Mouse (Mus musculus) embryo, embryonic 11.5 days (tissue): ENCODE data around the gene Aacs.

Source experiments
- DNase-seq: peaks from one replicate; pipeline ENCODE4 v3.0.0-alpha.2; 2012; ENCODE audit warnings: low read depth, low spot score

The Aacs gene

DNA sequence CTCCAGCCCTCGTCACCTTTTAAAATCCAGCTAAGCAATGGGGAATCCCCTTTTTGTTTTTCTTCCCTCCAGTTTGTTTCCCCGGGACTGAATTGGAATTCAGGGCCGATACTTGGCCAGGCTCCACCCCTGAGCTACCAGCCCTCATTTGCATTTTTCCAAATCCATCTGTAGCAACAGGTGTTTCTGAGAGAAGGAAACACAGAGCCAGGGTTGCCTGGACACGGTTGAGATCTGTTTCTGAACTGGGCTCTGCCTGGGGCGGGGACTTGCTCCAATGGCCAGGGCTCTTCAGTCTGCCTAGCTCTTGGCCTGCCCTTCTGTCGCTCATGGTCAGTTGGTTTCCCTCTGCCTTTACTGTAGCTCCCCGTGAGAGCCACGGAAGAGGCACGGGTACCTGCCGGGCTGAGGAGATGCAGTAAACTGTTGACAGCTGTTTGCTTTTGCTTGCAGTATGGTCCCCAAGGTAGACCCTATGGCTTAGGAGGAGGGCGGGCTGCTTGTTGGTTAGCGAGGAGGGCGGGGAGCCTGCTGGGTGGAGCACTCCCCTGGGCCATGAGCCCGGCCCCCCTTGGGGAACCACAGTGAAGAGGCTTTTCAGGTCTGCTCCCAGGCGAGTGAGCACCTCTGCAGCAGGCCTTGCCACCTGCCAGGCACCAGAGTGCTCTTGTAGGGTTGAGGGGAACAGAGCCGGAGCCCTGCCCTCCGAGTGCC is 16.9 kb downstream of the Aacs start:
- no peak for DNase-seq

DNA sequence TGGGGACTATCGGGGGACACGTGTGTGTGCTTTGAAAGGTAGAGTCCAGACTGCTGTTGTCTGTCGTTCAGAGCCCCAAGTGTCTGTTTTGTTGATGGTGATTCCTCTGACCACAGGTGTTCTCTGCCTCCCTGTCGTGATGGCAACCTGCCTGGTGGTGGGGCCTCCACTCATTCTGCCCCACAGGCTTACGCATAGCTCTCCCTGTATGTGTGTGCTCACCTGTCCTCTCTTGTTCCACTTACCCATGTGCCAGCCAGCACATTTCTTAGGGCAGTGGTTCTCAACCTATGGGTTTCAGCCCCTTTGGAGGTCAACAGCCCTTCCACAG is 17.4 kb downstream of the Aacs start:
- no peak for DNase-seq

DNA sequence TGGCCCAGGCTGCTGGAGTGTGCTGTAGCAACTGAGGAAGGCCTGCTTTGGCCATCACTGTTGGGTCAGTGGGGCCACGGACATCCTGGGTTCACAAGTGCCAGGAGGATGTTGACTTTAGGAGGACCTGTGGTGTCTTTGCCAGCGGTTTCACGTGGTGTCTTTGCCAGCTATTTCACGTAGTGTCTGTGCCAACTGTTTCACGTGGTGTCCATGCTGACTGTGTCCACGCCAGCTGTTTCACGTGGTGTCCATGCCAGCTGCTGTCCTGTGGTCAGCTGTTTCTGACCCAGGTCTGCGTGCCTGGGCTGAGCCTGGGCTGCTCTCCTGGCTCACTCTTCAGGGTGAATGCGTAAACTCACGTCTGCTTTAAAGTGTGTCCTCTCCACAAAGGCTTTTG is 20.0 kb downstream of the Aacs start:
- DNase-seq, result no peak

DNA sequence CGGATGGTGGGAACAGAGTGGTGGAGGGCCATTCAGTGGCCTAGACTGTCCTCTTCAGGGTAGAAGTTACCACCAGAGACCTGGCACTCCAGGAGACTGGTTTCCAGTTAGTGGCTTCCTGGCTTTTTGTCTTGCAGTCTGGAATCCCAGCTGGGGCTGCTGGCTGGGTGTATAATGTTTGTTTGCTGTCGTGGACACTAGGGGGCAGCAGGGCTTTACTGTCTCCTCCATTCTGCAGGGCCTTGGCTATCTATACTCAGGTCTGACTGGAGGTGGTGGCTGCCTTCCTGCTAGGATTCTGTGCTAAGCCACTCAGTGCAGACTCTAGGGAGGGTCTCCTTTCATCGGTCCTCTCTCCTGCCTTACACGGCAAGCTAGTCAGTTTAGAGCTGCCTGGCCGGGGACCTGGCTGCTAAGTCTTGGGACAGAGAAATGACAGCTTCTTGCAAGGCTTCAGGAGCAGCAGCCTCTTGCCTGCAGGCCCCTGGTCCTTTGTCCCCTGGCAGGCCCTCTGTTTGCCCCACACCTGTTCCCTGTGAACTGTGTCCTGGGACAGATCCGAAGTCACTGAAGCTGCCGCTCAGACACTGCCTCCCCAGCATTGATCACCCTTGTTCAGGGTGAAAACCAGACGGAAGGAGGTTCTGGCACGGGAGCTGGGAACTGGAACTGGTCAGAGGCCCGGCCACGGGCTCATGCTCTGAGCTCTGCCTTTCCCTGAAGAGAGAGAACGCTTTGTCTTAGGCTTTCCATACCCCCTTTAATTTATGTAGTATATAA is 22.4 kb downstream of the Aacs start:
- peak; percentile 35 for DNase-seq

DNA sequence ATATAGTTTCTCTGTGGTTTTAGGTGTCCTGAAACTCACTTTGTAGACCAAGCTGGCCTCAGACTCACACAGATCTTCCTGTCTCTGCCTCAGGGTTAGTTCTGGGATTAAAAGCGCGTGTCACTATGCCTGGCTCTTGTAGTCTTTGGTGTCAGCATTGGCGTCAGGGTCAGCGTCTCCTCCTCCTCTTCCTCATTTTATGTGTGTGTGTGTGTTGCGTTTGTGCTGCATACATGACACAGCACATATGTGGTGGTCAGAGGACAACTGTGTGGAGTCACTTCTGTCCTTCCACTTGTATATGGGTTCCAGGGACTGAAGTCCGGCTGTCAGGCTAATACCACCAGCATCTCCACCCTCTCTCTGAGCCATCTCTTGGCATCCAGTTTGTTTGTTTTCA is 25.9 kb downstream of the Aacs start:
- no peak for DNase-seq

DNA sequence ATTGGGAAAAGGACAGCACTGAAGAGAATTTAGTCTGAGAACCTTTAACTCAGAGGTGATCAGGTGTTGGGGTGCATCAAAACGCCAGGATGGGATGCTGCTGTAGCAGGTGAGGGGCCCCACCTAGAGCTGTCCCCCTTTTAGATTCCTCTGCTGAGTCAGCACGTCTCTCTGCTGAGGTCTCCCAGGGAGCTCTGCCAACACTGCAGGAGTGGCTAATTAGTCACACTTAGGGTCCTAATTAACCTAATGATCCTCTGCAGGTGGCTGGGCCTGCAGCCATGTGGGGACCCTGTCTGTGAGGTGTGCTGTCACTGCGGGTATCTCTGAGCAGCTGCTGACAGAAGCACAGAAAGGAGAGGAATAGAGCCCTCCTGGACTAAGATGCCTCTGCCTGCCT is 26.6 kb downstream of the Aacs start:
- DNase-seq, result no peak

DNA sequence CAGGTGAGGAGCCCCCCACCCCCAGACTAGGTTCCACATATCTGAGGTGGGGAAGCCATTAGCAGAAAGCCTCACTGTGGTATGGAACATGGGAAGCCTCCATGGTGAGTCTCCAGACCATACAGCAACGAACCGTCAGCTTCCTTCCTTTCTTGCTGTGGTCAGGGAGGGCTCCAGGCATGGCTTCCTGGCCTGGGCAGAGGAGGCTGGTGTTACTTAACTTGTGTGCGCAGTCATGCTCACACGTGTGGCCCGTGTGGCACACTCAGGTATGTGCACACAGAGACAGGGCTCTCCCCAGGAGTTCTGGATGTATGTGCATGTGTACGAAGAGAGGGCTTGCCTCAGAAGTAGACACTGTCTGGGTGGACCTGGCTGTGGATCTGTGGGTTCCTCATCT is 28.0 kb downstream of the Aacs start:
- DNase-seq, result no peak

DNA sequence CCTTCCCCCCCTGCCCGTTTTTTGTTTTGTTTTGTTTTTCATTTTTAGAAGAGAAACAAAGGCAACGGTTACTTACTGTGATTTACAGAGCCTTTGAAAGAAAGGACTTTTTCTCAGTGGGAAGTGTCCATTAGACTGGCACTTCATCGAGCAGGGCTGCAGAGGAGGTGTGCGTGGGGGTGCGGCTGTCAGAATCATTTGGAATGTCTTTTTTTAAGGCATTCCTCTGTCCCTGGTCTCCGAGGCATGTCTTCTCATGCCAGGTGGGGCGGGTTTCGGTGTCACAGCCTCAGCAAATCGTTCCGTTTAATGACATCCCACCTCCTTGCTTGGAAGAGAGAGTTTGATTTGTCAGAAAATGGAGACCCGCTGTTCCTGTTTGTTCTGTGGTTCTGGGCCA is 29.1 kb downstream of the Aacs start:
- no peak for DNase-seq

DNA sequence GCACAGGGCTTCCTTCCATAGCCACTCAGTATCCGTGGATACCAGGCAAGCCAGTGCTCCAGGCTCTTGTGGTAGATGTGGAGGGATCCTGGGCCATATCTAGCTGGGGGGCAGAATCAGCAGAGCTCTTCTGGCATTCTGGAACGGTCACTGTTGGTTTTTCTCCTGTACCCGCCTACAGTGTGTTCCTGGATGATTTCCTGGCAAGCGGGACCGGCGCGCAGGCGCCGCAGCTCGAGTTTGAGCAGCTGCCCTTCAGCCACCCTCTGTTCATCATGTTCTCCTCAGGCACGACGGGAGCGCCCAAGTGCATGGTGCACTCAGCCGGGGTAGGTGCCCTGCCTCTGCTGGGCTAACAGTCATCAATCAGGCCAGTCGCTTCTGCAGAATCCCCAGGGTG is 30.4 kb downstream of the Aacs start:
- no peak for DNase-seq

DNA sequence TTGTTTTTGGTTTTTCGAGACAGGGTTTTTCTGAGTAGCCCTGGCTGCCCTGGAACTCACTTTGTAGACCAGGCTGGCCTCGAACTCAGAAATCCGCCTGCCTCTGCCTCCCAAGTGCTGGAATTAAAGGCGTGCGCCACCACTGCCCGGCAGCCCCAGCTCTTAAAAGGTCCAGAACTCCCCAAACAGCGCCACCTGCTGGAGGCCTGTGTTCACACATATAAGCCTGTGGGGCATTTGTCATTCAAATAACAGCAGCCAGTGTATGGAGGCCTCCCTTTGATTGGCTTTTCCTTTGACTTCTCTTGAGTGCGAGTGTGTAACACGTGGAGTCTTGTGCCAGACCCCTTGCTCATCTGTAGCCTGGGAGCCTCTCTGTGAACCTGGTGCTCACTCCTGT is 32.0 kb downstream of the Aacs start:
- DNase-seq, result no peak

DNA sequence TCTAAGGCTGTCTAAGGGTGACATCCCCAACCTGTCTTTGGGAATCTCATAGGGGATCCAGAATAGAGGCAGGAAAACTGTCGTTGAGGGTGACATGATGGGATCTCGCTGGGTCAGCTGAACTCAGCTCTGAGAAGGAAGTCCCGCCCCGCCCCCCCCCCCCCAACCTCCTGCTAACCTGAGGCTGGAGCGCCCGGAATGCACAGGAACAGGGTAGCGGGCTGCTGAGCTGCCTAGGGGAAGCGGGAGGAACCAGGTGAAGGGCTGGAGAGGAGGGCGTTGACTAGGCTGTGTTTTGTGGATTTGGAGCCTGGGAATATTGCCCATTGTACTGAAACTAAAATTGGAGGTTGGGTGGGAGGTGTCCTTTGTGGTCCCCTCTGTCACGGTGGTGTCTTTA is 32.4 kb downstream of the Aacs start:
- no peak for DNase-seq

DNA sequence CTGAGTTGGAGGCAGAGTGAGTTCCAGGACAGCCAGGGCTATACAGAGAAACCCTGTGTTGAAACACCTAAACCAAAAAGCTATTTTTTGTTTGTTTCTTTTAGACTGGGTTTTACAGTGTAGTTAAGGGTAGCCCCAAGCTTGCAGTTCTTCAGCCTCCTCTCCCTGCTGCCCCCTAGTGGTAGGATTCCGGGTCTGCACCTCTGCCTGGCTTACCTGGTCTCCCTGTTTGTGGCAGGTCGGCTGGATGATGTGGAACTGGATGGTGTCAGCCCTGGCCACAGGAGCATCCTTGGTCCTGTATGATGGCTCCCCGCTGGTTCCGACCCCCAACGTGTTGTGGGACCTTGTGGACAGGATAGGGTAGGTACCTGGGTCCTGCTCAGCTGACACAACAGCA is 33.9 kb downstream of the Aacs start:
- no peak for DNase-seq

DNA sequence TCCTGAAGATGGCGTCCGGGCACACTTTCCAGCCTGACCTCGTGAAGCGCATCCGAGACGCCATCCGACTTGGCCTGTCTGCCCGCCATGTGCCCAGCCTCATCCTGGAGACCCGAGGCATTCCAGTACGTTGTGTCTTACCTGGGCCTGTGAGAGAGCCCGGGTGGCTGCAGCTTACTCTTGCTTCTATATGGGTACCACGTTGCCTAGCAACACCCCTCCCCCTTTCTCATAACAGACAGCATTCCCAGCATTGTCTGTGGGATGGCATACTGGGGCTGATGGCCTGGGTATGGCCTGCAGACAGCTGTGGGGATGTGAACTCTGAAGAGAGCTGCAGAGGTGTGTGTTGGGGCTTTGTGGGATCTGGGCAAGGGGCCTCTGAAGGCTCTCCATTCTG is 39.4 kb downstream of the Aacs start:
- DNase-seq, result no peak

DNA sequence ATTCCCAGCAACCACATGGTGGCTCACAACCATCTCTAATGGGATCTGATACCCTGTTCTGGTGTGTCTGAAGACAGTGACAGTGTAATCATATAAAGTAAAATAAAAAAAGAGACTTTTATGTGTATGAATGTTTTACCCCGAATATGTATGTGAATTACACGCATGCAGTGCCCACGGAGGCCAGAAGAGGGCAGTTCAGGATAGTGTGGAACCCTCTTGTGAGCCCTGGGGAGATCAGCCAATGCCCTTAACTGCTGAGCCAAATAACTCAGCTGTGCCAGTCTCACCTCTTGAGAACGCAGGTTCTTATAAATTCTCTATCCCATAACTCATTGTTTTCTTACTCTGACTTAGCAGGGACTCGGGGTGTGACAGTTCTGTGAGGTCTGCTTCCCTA is 43.0 kb downstream of the Aacs start:
- no peak for DNase-seq

DNA sequence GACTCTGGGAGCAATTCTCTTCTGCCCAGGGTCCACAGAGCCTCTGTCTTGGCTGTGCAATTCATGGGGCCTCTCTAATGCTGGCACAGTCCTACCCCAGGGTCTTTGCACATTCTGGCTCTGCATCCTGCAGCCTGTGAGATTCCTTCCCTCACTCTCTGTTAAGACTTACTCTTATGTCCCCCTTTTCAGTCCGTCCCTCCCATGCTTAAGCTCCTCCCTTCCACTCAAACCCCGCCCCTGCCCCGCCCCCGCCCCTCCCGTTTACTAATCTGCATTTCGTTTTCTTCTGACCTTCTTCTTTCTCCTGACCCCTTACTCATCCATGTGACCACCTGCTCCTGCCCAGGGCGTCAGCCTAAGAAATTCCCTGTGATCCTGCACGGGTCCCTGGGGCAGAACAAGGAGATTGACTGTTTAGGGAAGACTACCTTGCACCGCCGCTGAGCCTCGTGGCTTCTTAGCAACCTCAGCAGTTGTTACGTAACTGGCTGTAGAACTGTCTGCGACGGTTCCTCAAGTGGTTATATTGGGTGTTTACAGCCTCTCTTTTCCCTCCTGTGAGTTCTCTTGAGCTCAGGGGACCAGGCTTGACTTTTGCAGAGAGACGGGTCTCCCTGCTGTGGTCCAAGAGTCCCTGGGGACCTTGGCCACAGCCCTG is 45.4 kb downstream of the Aacs start:
- no peak for DNase-seq

DNA sequence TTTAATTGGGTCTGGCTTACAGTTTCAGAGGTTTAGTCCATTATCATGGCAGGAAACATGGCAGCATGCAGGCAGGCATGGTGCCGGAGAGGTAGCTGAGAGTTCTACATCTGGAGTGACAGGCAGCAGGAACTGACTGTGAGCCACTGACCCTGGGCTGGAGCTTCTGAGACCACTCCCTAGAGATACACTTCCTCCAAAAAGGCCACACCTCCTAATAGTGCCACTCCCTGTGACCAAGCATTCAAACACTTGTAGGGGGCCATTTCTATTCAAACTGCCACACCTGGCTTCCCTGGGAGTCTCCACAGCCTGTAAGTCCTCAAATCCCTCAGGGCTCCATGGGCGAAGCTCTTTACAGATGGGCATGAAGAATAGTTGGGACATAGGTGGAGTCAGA is 47.7 kb downstream of the Aacs start:
- DNase-seq, result no peak

DNA sequence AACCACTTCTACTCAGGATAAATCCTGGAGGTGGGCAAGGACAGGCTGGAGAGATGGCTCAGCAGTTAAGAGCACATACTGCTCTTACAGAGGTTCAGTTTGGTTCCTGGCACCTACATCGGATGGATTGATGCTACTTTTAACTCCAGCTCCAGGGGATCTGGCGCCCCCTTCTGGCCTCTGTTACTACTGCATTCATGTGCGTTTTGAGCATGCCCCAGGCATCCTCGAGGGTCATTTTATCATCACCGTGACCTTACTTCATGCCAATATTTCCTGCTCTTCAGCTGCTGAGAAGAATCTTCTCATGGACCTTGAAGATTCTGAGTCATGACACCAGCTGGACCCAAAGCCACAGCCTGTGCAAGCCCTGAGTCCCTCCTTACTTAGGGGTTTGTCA is 49.9 kb downstream of the Aacs start:
- DNase-seq, result no peak

DNA sequence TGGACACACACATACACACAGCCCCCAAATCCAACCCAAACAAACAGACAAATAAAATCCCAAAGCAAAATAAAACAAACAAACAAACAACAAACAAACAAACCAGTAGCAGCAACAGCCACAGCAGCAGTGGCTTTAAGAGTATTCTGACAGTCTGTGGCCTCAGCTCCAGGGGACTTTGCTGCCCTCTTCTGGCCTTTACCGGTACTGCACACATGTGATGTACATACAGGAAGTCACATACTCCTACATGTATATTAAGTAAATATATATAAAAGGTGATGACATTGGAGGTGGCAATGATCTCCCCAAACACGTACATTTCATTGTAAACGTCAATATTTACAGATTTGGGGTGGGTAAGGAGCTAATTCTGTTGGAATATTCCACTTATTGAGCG is 50.9 kb downstream of the Aacs start:
- no peak for DNase-seq

DNA sequence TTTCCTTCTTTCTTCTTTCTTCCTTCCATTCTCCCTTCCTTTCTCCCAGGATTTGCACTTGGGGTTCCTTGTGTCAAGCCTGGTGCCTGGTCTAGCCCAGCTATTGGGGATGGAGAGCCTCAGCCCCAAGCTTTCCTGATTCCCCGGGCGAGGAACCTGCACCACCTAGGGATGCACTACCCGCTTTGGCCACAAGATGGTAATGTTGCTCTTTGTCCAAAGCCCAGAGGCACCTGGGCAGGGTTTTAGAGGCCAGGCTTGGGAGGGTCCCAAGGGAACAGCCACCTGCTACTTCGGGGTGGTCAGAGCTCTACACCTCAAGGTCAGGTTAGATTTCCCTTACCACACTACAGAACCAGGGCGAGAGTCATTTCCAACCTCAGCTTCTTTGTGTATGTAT is 53.5 kb downstream of the Aacs start:
- DNase-seq, result peak; percentile 61

DNA sequence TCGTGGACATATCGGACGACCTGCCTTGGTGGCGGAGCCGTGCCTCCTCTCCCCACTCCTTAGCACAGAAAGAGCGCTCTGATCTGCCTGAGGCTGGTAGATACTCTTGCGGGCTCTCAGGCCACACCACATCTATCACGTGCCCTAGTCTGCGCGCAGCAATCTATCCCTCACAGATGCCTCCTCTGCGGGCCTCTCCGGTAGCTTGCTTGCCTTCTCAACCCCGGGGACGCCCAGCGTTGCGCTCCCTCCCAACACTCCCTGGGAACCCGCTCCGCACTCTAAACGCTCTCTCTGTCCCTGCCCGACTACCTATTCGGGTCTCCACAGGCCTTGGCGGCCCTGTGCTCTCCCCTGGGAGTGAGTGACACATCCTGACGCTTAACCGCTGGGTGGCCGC is 56.0 kb downstream of the Aacs start, which contains the start of gene Tmem132b:
Gene Tmem132b, plus strand, starts transcription at position 141 of the 400 bp plus-strand sequence.
- DNase-seq, result no peak

DNA sequence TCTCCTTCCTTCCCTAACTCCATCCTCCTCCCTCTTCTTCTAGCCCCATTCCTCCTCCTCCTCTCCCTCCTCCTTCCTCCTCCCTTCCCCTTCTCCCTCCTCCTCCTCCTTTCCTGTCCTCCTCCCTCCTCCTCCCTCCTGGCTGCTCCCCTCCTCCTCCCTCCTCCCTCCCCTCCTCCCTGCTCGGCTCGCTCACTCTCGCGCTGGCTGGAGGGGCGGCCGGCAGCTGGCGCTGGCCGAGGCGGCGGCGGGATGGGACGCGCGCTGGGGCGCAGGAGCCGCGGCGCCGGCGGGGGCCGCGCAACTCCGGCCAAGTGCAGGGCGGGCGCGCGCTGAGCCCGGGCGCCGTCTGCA is 56.6 kb downstream of the Aacs start:
- DNase-seq, result no peak

DNA sequence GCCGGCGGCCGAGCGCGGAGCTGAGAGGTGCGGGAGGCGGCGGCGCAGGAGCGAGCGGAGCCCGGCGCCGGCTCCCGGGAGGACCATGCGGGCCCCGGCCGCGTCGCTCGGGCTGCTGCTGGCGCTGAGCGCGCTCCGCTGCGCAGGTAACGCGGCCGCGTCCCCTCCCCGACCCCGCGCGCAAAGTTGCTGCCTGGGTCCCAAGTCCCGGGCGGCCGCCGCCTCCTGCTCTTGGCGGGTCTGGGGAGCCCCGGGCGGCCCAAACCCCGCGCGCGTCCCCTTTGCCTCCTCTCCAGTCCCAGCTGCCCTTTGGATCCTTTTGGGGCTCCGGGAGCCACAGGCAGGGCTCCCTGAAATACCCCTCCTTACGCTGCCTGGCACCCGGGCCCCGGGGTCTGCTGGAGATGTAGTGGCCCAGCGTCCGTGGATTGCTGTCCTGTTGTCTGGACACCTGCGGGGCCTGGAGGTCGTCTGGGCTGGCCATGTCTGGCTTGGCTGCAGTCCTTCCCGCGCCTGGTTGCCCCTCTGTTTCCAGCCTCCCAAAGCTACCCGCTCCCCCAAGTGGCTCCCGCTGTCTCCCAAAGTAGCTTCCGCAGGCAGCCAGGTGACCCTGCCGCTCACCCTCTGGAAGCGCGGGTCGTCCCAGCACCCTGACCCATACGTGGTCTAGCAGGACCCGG is 57.1 kb downstream of the Aacs start:
- no peak for DNase-seq
